Mouse (Mus musculus) cerebellum, postnatal 14 days (tissue): ENCODE data around the gene Kcnb1.
"Not testable (repeated sequence)": the region's sequence is repeated elsewhere in the genome, so short reads cannot be mapped to it uniquely, and the experiment has no call there.

Experiments
- DNase-seq, 2 experiments: peaks; one replicate each; pipeline ENCODE4 v3.0.0; 2021; ENCODE audit warnings: mixed read lengths in 2 of 2

Gene Kcnb1

GRCm38 (mm10) chr2:167190076-167190399, at the start of gene Kcnb1:
TSS of gene Kcnb1 (minus strand) at chr2:167190155.
- DNase-seq = peak; percentile 76 to 78

DNA sequence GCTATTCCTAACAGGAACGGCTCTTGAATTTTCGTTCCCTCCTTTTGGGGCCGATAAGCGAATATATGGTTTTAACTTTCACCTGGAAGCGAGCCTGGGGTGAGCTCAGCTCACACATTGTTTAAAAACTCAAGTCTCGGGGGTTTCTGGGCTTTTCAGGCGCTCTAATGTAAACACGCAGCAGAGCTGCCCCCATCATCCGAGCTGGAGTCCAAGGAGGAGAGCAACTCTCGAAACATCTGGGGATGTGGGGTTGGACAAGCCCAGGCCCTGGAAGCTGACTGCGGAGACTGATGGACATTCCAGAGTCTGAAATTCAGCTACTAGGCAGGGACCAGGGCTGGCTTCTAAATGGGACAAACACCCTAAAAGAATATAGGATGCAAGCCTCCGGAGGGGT, 49.3 kb upstream of the Kcnb1 start:
- DNase-seq = no peak

DNA sequence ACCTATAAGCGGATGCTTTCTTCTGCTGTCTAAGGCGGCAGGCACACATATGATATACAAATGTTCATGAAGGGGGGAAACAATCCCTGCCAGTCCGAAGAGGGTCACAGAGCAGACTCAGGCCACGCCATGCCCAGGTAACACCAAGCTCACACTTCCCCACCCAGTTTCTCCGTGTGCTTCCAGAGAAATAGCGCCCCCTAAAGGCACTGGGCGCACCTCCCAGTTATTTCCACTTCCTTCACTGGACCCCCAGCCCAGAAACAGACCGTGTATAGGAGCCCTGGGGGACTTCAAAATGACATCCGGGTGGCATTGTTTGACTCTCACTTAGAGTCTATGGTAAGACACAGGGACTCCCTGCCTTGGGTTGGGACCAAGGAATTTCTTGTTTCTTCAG, 47.3 kb upstream of the Kcnb1 start:
- no peak for DNase-seq

DNA sequence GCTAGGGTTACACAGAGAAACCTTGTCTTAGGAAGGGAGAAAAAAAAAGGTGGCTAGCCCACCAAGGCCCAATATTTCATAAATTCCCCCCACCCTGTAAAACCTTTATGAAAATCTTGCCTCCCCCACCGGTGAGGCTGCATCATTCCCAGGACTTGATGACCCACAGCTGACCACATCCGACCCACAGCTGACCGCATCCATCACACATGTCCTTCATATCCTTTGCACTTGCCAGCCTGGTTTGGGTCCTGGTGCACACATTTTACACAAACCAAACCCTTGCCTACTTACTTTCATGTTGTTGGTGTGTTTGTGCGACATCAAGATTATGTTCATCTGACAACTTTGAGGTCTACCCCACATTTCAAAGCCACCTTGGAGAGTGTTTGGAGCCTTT, 46.2 kb upstream of the Kcnb1 start:
- no peak for DNase-seq

- DNase-seq = peak in 1 of 2 experiments; percentile 40
Observed at GRCm38 (mm10) chr2:167235338-167236018, 45.5 kb upstream of the Kcnb1 start.

DNA sequence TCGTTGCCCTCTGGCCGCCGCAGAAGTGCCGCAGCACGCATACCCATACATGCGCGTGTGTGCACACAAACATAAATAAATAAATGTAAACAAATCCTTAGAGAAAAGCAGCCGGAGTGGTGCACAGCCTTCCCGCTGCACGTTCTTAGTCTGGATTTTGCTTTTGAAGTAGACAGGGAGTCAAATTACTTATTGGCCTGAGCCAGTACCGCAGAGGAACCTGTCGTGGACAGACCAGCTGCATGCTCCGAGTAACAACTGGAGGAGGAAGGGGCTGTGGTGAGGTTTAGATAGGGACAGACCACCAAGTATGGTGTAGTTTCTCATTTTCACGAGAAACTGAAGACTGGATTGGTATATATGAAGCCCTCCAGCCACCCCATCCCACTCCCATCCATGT, 43.8 kb upstream of the Kcnb1 start:
- DNase-seq = no peak

DNA sequence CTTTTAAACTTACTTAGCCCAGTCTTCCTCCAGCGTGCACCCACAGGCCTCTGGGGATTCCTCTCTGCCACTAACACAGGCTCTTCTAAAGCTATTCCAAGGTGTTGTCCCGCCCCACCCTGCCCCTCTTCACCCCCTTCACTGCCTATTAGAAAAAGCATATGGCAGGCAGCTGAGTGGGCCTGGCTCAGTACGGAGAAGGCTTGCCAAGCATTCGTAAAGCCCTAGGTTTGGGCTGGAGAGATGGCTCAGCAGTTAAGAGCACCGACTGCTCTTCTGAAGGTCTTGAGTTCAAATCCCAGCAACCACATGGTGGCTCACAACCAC, 43.0 kb upstream of the Kcnb1 start:
- no peak for DNase-seq

DNA sequence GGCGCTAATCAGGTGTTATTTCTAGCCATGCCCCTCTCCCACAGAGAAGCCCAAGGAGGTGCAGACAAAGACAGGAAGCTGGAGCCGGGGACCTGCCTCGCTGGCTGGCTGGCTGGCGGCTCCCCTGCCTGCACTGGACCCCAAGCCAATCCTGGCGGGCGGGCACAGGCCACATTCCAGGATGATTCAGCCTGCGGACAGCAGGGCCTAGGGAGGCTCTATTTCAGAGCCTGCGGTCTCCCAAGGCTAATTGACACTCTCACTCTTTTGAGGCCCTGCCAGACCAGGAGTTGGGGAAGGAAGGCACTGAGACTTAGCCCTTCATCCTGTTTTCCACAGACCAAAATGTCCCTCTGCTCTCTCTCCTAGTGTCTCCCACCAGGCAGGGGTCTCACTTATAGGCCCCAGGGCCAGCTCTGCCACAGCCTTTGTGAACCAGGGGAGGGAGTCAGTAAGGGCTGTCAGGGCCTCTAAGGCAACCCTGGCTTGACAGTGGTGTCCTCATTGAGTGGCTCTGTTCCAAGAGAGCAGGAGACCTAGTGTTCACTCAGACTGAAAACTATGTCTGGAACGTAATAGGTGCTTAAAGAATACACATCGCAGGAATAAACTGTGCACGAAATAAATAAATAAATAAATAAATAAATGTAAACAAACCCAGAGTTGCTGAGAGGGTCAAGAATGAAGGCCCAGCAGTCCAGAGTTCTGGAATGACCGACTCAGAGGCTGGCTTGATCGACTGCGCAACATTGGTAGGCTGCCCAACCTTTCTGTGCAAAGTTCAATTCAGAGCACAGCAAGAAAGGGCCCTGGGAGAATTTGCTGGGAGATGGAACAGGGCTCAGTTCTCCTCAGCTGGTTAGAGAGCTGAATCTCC, 42.4 kb upstream of the Kcnb1 start:
- DNase-seq = peak; percentile 40 to 54

DNA sequence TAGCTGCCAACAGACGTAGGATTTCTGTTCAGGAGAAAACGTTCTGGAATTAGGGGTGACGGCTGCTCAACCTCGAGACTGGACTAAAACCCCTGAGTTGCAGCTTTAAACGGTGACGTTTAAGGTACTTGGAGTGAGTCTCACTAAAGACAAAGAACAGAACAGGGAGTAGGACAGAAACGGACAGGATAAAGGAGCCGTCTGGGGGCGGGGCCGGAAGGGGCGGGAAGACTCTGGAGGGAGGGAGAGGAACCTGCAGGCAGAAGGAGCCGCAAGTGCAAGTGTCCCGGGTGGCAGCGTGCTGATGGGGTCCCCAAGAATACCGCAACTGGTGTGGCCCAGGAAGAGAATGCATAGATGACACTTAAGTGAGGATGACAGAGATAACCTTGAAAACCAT, 40.6 kb upstream of the Kcnb1 start:
- no peak for DNase-seq

DNA sequence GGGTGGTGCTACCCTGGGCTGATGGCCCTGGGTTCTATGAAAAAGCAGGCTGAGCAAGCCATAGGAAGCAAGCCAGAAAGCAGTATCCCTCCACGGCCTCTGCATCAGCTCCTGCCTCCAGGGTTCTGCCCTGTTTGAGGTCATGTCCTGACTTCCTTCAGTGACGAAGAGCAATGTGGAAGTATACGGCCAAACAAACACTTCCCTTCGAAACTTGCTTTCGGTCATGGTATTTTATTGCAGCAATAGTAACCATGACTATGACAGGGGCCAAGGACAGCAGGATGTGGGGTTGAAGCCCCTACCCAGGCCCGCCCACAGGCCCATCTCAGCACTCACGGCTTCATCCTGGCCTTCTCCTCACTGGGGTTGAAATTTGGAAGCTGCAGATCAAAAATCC, 35.0 kb upstream of the Kcnb1 start:
- no peak for DNase-seq

DNA sequence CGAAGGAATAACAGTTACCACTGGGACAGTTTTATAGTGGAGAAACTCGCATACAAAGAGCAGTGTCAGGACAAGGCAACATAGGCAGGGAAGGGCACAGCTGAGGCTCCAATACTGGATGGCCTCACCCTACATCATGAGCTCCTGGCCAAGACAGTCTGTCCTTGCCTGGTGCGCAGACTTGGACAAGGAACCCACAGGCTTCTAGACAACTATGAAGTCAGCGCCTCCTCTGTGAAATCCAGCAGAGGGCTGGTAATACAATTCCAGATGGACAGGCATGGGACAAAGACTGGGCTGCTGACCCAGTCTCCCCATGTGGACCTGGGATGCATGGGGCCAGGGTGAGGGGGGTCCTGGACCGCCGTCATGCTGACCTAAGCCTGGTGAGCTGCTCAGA, 34.2 kb upstream of the Kcnb1 start:
- no peak for DNase-seq

GRCm38 (mm10) chr2:167222152-167222551, 32.2 kb upstream of the Kcnb1 start:
- peak; percentile 87 to 88 for DNase-seq

GRCm38 (mm10) chr2:167221159-167221845, 31.3 kb upstream of the Kcnb1 start:
- no peak for DNase-seq

- no peak for DNase-seq
Observed at GRCm38 (mm10) chr2:167220736-167221135, 30.8 kb upstream of the Kcnb1 start.

GRCm38 (mm10) chr2:167219154-167219775, 29.3 kb upstream of the Kcnb1 start:
- peak; percentile 93 to 95 for DNase-seq

DNA sequence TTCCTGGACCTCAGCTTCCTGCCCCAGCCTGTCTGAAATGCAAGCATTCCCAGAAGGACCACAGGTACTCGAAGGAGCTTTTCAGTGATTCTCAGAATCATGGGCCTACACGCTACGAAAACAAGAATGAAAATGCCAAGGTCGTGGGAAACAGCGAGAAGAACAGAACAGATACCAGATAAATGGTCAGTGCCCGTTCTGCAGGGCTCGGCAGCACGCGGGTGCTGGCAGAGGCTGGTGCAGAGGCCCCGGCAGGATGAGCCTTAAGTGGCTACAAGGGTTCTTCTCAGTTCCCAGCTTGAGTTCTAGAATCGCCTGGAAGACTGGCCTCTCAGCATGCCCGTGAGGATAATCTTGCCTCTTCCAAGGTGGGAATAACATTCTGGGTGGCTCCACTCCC, 23.7 kb upstream of the Kcnb1 start:
- DNase-seq = no peak

GRCm38 (mm10) chr2:167213076-167213475, 23.1 kb upstream of the Kcnb1 start:
- peak in 1 of 2 experiments; percentile 63 for DNase-seq

DNA sequence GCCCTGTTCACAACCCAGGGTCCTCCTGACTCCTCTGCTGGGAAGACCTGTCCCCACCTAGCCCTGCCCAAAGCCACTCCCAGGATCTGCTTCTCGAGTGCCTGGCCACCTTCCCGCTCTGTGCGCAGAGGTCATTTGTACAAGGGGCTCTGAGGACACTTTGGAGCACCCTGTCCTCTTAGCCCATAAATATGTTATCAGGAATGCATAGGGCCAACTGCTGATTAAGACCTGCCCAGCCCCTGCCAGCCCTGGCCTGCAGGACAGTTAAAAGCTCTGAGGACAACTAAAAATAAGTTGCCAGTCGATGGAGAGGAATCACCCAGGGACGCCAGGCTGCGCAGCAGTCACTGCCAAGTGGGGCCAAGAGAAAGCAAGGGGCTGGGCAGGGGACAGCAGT, 22.6 kb upstream of the Kcnb1 start:
- no peak for DNase-seq

DNA sequence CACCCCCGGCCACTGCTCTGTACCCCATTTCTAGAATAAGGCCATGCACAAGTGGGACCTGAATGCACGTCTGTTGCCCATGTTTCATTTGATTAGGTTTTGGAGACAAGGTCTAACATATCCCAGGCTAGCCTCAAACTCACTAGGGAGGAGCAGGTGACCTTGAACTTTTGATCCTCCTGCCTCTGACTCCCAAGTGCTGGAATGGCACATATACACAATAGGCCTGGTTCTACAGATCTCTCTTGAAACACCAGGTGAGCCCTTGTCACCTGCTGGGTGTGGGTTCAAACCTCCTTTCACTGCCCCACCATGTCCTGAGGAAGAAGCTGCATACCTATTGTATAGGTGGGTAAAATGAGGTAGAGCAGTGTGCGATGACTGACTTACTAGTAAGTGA, 22.1 kb upstream of the Kcnb1 start:
- DNase-seq = no peak

DNA sequence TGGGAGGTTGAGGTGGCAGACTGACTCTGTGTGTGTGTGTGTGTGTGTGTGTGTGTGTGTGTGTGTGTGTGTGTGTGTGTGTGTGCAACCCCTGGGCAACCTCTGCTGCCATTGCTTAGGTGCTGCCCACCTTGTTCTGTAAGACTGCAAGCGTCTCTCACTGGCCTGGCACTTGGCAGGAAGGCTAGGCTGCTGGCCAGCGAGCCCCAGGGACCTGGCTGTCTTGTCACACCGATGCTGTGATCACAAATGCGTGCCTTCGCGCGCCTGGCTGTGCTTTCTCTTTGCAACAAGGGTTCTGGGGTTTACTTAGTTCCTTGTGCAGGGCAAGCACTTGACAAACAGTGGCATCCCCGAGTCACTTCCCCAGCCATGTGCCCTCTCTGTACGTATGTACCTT, 19.9 kb upstream of the Kcnb1 start:
- peak; percentile 94 to 96 for DNase-seq

DNA sequence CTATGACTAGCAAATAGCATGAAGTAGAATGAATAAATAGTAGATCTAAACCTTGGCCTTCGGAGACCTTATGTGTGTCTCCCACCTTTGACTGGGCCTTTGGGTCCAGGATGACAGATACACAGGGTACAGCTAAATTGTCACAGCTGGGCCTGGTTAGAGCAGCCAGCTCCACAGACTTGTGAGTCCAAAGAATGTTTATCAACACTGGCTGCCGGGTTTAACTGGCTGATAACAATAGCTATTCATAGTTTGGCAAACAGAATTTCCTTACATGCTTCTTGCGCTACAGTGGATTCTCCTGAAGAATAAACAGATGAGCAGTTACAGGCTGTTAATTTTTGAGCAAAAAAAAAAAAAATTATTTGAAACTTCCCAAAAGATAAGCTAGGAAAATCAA, 19.0 kb upstream of the Kcnb1 start:
- no peak for DNase-seq

DNA sequence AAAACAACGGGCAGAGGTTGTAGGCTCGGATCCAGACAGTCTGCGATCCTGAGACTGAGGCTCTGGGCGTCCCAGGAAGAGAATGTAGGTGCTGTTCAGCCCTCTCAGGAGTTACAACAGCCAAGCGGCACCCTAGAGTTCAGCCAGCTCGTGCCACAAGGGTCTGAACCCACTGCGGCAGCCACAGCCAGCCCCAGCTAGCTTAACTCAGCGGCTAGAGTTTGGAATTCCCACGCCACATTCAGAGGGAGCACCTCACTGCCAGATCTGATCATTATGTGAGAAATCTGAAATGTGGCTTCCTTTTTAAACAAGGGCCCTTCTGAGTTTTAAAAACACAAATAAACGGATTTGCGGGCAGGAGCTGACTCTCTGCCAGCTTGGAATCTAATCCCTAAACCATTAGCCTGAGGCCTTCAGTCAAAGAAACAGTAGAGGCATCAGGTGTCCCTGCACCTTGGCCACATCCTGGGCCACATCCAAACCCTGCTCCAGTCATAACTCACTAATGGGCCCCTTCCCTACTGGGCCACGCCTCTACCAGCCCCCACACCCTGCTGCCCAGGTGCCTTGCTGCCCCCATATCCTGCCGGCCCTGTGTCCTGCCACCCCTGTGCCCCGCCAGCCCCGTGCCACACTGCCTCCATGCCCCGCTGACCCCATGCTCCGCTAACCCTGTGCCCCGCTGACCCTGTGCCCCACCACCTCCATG, 16.1 kb upstream of the Kcnb1 start:
- no peak for DNase-seq

GRCm38 (mm10) chr2:167204686-167205085, 14.7 kb upstream of the Kcnb1 start:
- not testable (repeated sequence) for DNase-seq
